Mouse (Mus musculus) T-helper 2 cell (primary cell): ENCODE results near the gene Gm28042.

Experiments
- in situ Hi-C: fragments of 300-600 bp; cut with MboI, MseI; formaldehyde crosslinking; loops from one replicate; pipeline ENCODE4 v1.15.1; 2025; ENCODE audit warnings: high pct_unique_total_duplicates

Gene Gm28042

GRCm38 (mm10) chr2:120026984-120027949 lies at the start of gene Gm28042, which contains the start of gene Jmjd7:
Gene Gm28042 (plus strand): TSS chr2:120027493.
Gene Jmjd7 (plus strand): TSS chr2:120027483.
- in situ Hi-C loops = no loop called here

GRCm38 (mm10) chr2:119980343-119980986 lies 46.8 kb upstream of the Gm28042 start:
- in situ Hi-C loops = no loop called here

- in situ Hi-C loops = no loop called here
These were observed 45.7 kb upstream of the Gm28042 start for GRCm38 (mm10) chr2:119981631-119982030.

GRCm38 (mm10) chr2:119985871-119986270 lies 41.4 kb upstream of the Gm28042 start:
- in situ Hi-C loops = no loop called here

- in situ Hi-C loops = no loop called here
These were observed 40.9 kb upstream of the Gm28042 start for GRCm38 (mm10) chr2:119986369-119986768.

- in situ Hi-C loops = no loop called here
These were observed 39.9 kb upstream of the Gm28042 start for GRCm38 (mm10) chr2:119987441-119987840.

- in situ Hi-C loops = no loop called here
These were observed 38.3 kb upstream of the Gm28042 start for GRCm38 (mm10) chr2:119988952-119989351.

- in situ Hi-C loops = no loop called here
These were observed 36.4 kb upstream of the Gm28042 start for GRCm38 (mm10) chr2:119990881-119991280.

GRCm38 (mm10) chr2:119992349-119992748 lies 34.9 kb upstream of the Gm28042 start:
- in situ Hi-C loops = no loop called here

GRCm38 (mm10) chr2:119993515-119993914 lies 33.8 kb upstream of the Gm28042 start:
- in situ Hi-C loops = no loop called here

GRCm38 (mm10) chr2:119994839-119995238 lies 32.5 kb upstream of the Gm28042 start:
- in situ Hi-C loops = no loop called here

GRCm38 (mm10) chr2:119995391-119996281 lies 31.7 kb upstream of the Gm28042 start:
- in situ Hi-C loops = no loop called here

GRCm38 (mm10) chr2:119997354-119997753 lies 29.9 kb upstream of the Gm28042 start:
- in situ Hi-C loops = no loop called here

GRCm38 (mm10) chr2:119999731-120000130 lies 27.6 kb upstream of the Gm28042 start:
- in situ Hi-C loops = no loop called here

GRCm38 (mm10) chr2:120000882-120001584 lies 26.3 kb upstream of the Gm28042 start:
- in situ Hi-C loops = no loop called here

GRCm38 (mm10) chr2:120001956-120002355 lies 25.3 kb upstream of the Gm28042 start:
- in situ Hi-C loops = no loop called here

GRCm38 (mm10) chr2:120003970-120004369 lies 23.3 kb upstream of the Gm28042 start:
- in situ Hi-C loops = no loop called here

- in situ Hi-C loops = loop anchor here (5.0 kb wide), 1 partner anchor 34 kb away; the partner anchor contains the start of gene Mapkbp1
These were observed 20.6 kb upstream of the Gm28042 start for GRCm38 (mm10) chr2:120006696-120007095.

- in situ Hi-C loops = loop anchor here (5.0 kb wide), 1 partner anchor 35 kb away; the partner anchor contains the start of gene Mapkbp1
These were observed 19.5 kb upstream of the Gm28042 start for GRCm38 (mm10) chr2:120007680-120008210.

- in situ Hi-C loops = loop anchor here (5.0 kb wide), 1 partner anchor 36 kb away; the partner anchor contains the start of gene Mapkbp1
These were observed 18.6 kb upstream of the Gm28042 start for GRCm38 (mm10) chr2:120008672-120009071.
